ENCODE assay signal across 8 mouse cellular contexts in genomic region chr7:19381377-19382165, GRCm38 (mm10). TPM values are rescaled to one million over a fixed set of nuclear protein-coding genes. Genes with fewer than 3 reads are reported as not detected.
DNase-seq lines count a peak whose midpoint lies in the region; ATAC-seq lines count a peak whose summit lies in the region.

Gene Ercc2, plus strand, starts transcription at chr7:19382010.

- H3K4me2 ChIP-seq in heart, embryonic 13.5 days: peak within 1 kb of the TSS; percentile 86
- peak within 1 kb of the TSS; percentile 93 for H3K4me2 ChIP-seq in liver, embryonic 12.5 days
- peak within 1 kb of the TSS; percentile 70 for H3K4me2 ChIP-seq in stomach, embryonic 15.5 days

- H3K27ac ChIP-seq in brown adipose tissue, adult 24 weeks (replicated peaks; ENCODE audit: low read depth, low read length): no peak within 1 kb of the TSS
- peak within 1 kb of the TSS; percentile 30 for H3K27ac ChIP-seq in heart, embryonic 13.5 days (replicated peaks)
- H3K27ac ChIP-seq in liver, embryonic 12.5 days: peak within 1 kb of the TSS; percentile 57
- H3K27ac ChIP-seq in stomach, embryonic 15.5 days: peak within 1 kb of the TSS; percentile 22; the same call in 1 of the 2 replicates

- H3K9ac ChIP-seq in heart, embryonic 13.5 days: peak within 1 kb of the TSS; percentile 92
- H3K9ac ChIP-seq in liver, embryonic 12.5 days: peak within 1 kb of the TSS; percentile 82
- peak within 1 kb of the TSS; percentile 92 for H3K9ac ChIP-seq in stomach, embryonic 15.5 days

- no peaks in the 10 kb centered on the region for H3K9me3 ChIP-seq in heart, embryonic 13.5 days
- H3K9me3 ChIP-seq in liver, embryonic 12.5 days (replicated peaks): no peaks in the 10 kb centered on the region
- H3K9me3 ChIP-seq in stomach, embryonic 15.5 days: no peaks in the 10 kb centered on the region

- peak; percentile 88 for ATAC-seq in heart, embryonic 13.5 days (ENCODE audit: extremely low read depth, insufficient number of reproducible peaks, low FRiP score, low TSS enrichment)
- peak; percentile 96 for ATAC-seq in liver, embryonic 12.5 days
- ATAC-seq in stomach, embryonic 15.5 days (ENCODE audit: insufficient read depth, low FRiP score, low read depth): peak; percentile 96

- peaks cover 57% of the 10 kb centered on the region for H3K36me3 ChIP-seq in heart, embryonic 13.5 days
- H3K36me3 ChIP-seq in liver, embryonic 12.5 days: peaks cover 30% of the 10 kb centered on the region
- peaks cover 10% of the 10 kb centered on the region; the same call in 1 of the 2 replicates for H3K36me3 ChIP-seq in stomach, embryonic 15.5 days

- DNase-seq in CD4-positive, CD25-positive, alpha-beta regulatory T cell, adult 2 months (ENCODE audit: low read depth, low spot score): peak; percentile 100
- DNase-seq in fat pad, adult 2 months (ENCODE audit: extremely low read depth, low read depth, low spot score): peak; percentile 92
- peak; percentile 99 for DNase-seq in kidney, postnatal 10 days
- DNase-seq in natural killer cell, adult 2 months (ENCODE audit: low spot score in 2 of 2): peak; percentile 97 to 98

- H3K4me1 ChIP-seq in brown adipose tissue, adult 24 weeks (ENCODE audit: control insufficient read depth, insufficient read depth, insufficient read length, low read length): 0 out of 2 replicates have a peak, but pooled peaks cover 2% of the 10 kb centered on the region
- peaks cover 21% of the 10 kb centered on the region for H3K4me1 ChIP-seq in heart, embryonic 13.5 days
- H3K4me1 ChIP-seq in liver, embryonic 12.5 days: peaks cover 22% of the 10 kb centered on the region
- peaks cover 10% of the 10 kb centered on the region for H3K4me1 ChIP-seq in stomach, embryonic 15.5 days

- H3K27me3 ChIP-seq in heart, embryonic 13.5 days (replicated peaks): no peaks in the 10 kb centered on the region
- H3K27me3 ChIP-seq in liver, embryonic 12.5 days (replicated peaks): no peaks in the 10 kb centered on the region
- H3K27me3 ChIP-seq in stomach, embryonic 15.5 days (replicated peaks): no peaks in the 10 kb centered on the region

- WGBS in heart, embryonic 13.5 days: 6% methylated on average over 48 of the region's 48 CpGs
- WGBS in liver, embryonic 12.5 days (ENCODE audit: insufficient replicate concordance): 6% methylated on average over 45 of the region's 48 CpGs
- WGBS in stomach, embryonic 15.5 days: 6% methylated on average over 48 of the region's 48 CpGs

- peak within 1 kb of the TSS; percentile 89 for H3K4me3 ChIP-seq in brown adipose tissue, adult 24 weeks (ENCODE audit: insufficient read depth, low read depth, low read length)
- H3K4me3 ChIP-seq in heart, embryonic 13.5 days: peak within 1 kb of the TSS; percentile 79
- peak within 1 kb of the TSS; percentile 82 for H3K4me3 ChIP-seq in liver, embryonic 12.5 days
- H3K4me3 ChIP-seq in stomach, embryonic 15.5 days (replicated peaks): peak within 1 kb of the TSS; percentile 95

RNA-seq across cellular contexts. Expression of gene Ercc2, which starts in this region (rescaled TPM):
- polyA plus RNA-seq in brown adipose tissue, adult 24 weeks (2012; ENCODE audit: insufficient read depth, insufficient read length, missing spikeins): 4.4 and 6.4 TPM in 2 replicates
- polyA plus RNA-seq in heart, embryonic 13.5 days (2015; fragmentation: Nextera tagmentation; extraction: Ambion mirVana): 11.8 and 12.2 TPM in 2 replicates
- polyA plus RNA-seq in liver, embryonic 12.5 days (2016; fragmentation: Nextera tagmentation; extraction: Ambion mirVana): 9.9 and 10.9 TPM in 2 replicates
- polyA plus RNA-seq in stomach, embryonic 15.5 days (2015; fragmentation: Nextera tagmentation; extraction: Ambion mirVana): 13.5 and 14.8 TPM in 2 replicates
